Mouse (Mus musculus) heart, embryonic 12.5 days (tissue): ENCODE data around the gene Gbp2. TPM values are rescaled to one million over a fixed set of nuclear protein-coding genes. Genes with fewer than 3 reads are reported as not detected.
A peak's percentile ranks its signal among the peaks of the same experiment; 100 is the strongest.

Experiments
- ATAC-seq: fragments of 200-750 bp; cut with Nextera tagmentation; 2 replicates; pipeline ENCODE4 v1.8.0; 2017; ENCODE audit warnings: moderate TSS enrichment, moderate library complexity; ENCODE audit not compliant: insufficient number of reproducible peaks, low FRiP score
- H3K27ac ChIP-seq: fragments of 300-500 bp; sonication (generic); 2 replicates; pipeline ENCODE4 v1.5.1; 2016; ENCODE audit warnings: mild to moderate bottlenecking, moderate library complexity; ENCODE audit not compliant: poor library complexity, severe bottlenecking
- H3K27me3 ChIP-seq: fragments of 300-500 bp; sonication (generic); replicated peaks from 2 replicates; pipeline ENCODE4 v1.6.1; 2016; ENCODE audit warnings: mild to moderate bottlenecking, moderate library complexity
- H3K36me3 ChIP-seq: fragments of 300-500 bp; sonication (generic); 2 replicates; pipeline ENCODE4 v1.6.1; 2016; ENCODE audit warnings: mild to moderate bottlenecking, moderate library complexity
- H3K4me1 ChIP-seq: fragments of 300-500 bp; sonication (generic); replicated peaks from 2 replicates; pipeline ENCODE4 v1.6.1; 2016; ENCODE audit warnings: mild to moderate bottlenecking
- H3K4me2 ChIP-seq: fragments of 300-500 bp; sonication (generic); 2 replicates; pipeline ENCODE4 v1.6.1; 2016; ENCODE audit warnings: mild to moderate bottlenecking, moderate library complexity
- H3K4me3 ChIP-seq: fragments of 300-500 bp; sonication (generic); 2 replicates; pipeline ENCODE4 v1.5.1; 2016; ENCODE audit warnings: mild to moderate bottlenecking
- H3K9ac ChIP-seq: fragments of 300-500 bp; sonication (generic); 2 replicates; pipeline ENCODE4 v1.6.1; 2016; ENCODE audit warnings: mild to moderate bottlenecking, moderate library complexity
- H3K9me3 ChIP-seq: fragments of 300-500 bp; sonication (generic); replicated peaks from 2 replicates; pipeline ENCODE4 v1.6.1; 2016; ENCODE audit warnings: mild to moderate bottlenecking, moderate library complexity
- WGBS: fragments of 180-500 bp; shearing (Covaris S2); methylation state at CpG from one replicate; pipeline ENCODE4 v1.1.7; 2016; 5-methylcytosine and 5-hydroxymethylcytosine counted together
- polyA plus RNA-seq: library from polyadenylated mRNA; unstranded; fragments of >200 nt; fragmentation: Nextera tagmentation; extraction: Ambion mirVana; gene quantifications from 2 replicates; pipeline ENCODE4 v1.2.1, GENCODE M21; 2016

Gene Gbp2
- 0.67 and 1.0 TPM in 2 replicates for polyA plus RNA-seq

DNA sequence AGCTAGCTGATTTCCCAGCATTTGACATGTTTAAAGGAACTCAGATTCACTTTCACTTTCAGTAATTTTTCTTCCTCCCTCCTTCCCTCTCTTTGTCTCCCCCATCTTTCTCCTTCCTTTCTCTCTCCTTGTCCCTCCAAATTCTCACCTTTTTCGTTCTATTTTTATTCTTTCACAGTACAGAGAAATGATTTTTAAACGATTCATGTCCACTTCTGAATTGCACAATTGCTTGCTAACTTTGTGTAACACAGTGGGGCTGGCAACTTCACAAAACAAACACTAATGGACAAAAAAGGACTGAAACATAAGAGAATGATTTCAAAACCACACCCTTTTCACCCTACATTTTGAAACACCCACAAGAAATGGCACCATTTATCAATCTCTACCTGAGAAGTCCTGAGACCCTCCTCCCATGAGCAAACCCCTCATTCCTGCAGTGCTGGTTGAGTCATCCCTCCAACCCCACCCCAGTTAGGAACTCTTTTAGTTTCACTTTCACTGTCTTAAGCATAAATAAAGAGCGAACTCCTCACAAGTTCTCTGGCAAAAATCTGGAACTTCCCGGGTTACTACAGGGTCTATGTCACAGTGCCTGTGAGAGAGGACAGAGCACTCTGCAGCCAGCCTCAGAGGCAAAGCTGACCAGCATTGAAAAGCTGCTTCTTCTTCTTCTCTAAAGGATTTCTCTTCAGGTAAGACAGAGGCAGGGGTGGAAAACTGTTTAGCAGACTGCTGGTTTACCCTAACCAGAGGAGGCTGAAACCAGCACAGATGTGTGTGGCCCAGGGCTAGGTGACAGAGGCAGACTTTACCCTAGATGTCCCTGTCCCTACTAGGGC lies at the start of gene Gbp2:
Gene Gbp2 (plus strand): TSS at position 492 of the 845 bp plus-strand sequence.
- 0 out of 2 replicates have a peak, but pooled peaks have one; percentile 25 for ATAC-seq

DNA sequence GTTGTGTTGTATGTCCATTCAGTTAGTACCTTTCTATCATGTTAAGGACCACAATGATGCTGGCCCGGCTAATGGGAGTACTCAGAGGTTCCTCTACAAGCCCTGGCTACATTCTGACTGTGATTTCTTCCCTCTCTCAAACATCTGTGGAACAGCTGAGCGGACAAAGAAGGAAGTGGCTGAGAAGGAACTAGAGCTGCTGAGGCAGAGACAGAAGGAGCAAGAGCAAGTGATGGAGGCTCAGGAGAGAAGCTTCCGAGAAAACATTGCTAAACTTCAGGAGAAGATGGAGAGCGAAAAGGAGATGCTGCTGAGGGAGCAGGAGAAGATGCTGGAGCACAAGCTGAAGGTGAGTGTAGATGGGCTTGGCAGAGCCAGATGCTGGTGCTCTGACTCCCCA lies 49.7 kb upstream of the Gbp2 start:
- ATAC-seq: no peak
- H3K27ac ChIP-seq: no peak overlapping the region
- 80% methylated on average over 4 of the region's 4 CpGs for WGBS

More for the DNA sequence above, at the start of gene Gbp2:
- no peaks in the 10 kb centered on the region for H3K9me3 ChIP-seq
- peak within 1 kb of the TSS; percentile 48; the same call in 1 of the 2 replicates for H3K9ac ChIP-seq
- H3K4me3 ChIP-seq: peak within 1 kb of the TSS; percentile 35
- H3K27me3 ChIP-seq: no peaks in the 10 kb centered on the region
- H3K36me3 ChIP-seq: no peaks in the 10 kb centered on the region
- peak within 1 kb of the TSS; percentile 21; the same call in 1 of the 2 replicates for H3K27ac ChIP-seq
- 48% methylated on average over 4 of the region's 4 CpGs for WGBS
- peaks cover 13% of the 10 kb centered on the region; the same call in 1 of the 2 replicates for H3K4me1 ChIP-seq
- H3K4me2 ChIP-seq: peak within 1 kb of the TSS; percentile 56

DNA sequence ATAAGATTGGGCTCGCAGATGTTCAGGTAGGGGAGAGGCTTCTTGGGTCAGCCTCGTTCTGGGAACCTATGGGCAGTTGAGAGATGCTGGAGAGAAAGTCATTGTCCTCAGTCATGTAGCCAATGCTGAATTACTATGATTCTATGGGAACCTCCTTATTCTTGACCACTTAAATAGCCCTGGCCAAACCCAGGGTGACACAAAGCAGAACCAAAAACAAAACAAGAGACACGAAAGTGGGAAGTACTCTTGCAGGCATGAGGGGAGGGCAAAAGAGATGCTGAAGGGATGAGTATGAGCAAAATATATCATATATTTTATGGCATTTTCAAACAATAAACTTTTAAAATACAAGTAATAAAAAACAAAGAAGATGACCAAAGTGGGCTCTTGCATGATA lies 43.3 kb upstream of the Gbp2 start:
- H3K4me2 ChIP-seq: no peak overlapping the region
- no peak for ATAC-seq
- H3K27ac ChIP-seq: no peak overlapping the region
- H3K4me1 ChIP-seq: no peaks in the 10 kb centered on the region
- H3K36me3 ChIP-seq: no peaks in the 10 kb centered on the region
- no peak overlapping the region for H3K4me3 ChIP-seq
- no peaks in the 10 kb centered on the region for H3K9me3 ChIP-seq
- H3K27me3 ChIP-seq: no peaks in the 10 kb centered on the region
- no peak overlapping the region for H3K9ac ChIP-seq
- 69% methylated on average over 3 of the region's 3 CpGs for WGBS

More for the DNA sequence above, 49.7 kb upstream of the Gbp2 start:
- Histone ChIP-seq H3K4me1 (no peaks in the 10 kb centered on the region), H3K4me2 (no peak overlapping the region), H3K27me3 (no peaks in the 10 kb centered on the region), H3K9me3 (no peaks in the 10 kb centered on the region), H3K36me3 (no peaks in the 10 kb centered on the region), H3K4me3 (no peak overlapping the region), H3K9ac (no peak overlapping the region)

DNA sequence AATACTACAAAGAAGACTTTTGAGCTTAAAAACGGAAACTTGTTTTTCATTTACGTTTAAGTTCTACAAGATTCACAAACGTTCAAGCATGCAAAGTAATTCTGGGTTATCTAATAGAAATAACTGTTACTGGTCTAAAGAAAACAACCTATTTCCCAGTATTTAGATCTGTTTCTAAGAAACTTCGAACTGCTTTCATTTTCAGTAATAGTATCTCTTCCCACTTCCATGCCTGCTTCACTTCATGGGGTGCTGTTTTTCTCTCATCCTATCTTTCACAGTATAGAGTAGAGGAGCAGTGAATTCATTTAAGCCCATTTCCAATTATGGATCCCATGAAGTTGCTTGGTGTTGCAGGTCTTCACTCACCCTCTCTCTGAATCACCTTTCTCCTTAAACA lies 42.1 kb upstream of the Gbp2 start:
- Histone ChIP-seq H3K36me3 (no peaks in the 10 kb centered on the region), H3K9ac (no peak overlapping the region), H3K27me3 (no peaks in the 10 kb centered on the region), H3K27ac (no peak overlapping the region), H3K4me2 (no peak overlapping the region), H3K4me3 (no peak overlapping the region), H3K4me1 (no peaks in the 10 kb centered on the region), H3K9me3 (no peaks in the 10 kb centered on the region)
- WGBS: 76% methylated on average over 4 of the region's 4 CpGs
- ATAC-seq: no peak

DNA sequence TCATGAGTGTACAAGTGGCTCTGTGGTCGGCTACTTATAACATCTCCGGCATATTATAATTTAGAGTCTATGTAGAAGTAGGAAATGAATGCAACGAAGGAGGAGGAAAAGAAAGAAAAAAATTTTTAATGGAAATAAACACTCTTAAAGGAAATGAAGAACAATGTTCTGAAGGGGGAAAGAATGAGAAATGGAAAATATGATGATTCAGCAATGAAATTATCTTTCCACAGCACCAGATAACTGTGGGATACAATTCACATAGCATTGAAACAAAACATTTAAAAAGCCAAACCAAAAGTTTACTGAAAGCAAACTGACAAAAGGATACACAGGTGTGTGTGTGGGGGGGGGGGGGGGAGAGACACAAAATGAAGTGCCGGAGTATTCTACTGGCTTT lies 37.3 kb upstream of the Gbp2 start:
- no peaks in the 10 kb centered on the region for H3K27me3 ChIP-seq
- no peak for ATAC-seq
- H3K4me3 ChIP-seq: no peak overlapping the region
- no peaks in the 10 kb centered on the region for H3K9me3 ChIP-seq
- no peak overlapping the region for H3K9ac ChIP-seq
- no peaks in the 10 kb centered on the region for H3K4me1 ChIP-seq
- no peak overlapping the region for H3K4me2 ChIP-seq
- H3K27ac ChIP-seq: no peak overlapping the region
- WGBS: 77% methylated on average over 4 of the region's 4 CpGs
- H3K36me3 ChIP-seq: no peaks in the 10 kb centered on the region

DNA sequence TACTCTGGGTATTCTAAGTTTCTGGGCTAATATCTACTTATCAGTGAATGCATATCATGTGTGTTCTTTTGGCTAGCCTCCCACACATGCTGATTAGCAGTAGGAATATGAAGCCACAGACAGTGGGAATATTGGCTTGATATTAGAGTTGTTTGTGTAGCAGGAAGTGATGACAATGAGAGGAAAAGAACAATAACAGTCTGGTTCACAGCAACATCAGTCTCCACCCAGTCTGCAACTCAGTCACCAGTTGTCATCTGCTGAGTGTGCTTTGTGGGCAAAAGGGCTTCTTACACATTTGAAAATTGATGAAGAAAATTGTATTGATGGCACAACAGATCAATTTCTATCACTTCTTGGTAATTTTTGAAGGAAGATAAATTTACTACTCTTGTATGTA lies 33.0 kb upstream of the Gbp2 start:
- H3K9ac ChIP-seq: no peak overlapping the region
- no peak for ATAC-seq
- no peaks in the 10 kb centered on the region for H3K4me1 ChIP-seq
- H3K27me3 ChIP-seq: no peaks in the 10 kb centered on the region
- no peak overlapping the region for H3K4me2 ChIP-seq
- H3K4me3 ChIP-seq: no peak overlapping the region
- H3K36me3 ChIP-seq: no peaks in the 10 kb centered on the region
- H3K27ac ChIP-seq: no peak overlapping the region
- H3K9me3 ChIP-seq: no peaks in the 10 kb centered on the region

DNA sequence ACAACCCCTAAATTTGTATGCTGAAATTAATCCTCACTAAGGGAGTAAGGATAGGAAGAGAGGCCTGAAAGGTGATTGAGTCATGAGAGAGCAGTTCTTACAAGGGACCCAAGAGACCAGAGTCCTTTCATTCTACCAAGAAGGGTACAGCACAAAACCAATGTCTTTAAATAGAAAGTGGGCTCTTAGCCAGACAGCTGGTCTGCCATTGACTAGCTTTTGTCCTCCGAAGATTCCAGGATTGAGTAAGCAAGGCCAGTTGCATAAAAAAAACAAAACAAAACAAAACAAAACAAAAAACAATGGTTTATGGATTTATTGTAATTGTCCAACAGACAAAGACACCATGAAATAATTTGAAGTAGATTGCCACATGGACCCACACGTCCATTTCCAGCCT lies 31.5 kb upstream of the Gbp2 start:
- ATAC-seq: no peak
- H3K27ac ChIP-seq: no peak overlapping the region
- no peaks in the 10 kb centered on the region for H3K36me3 ChIP-seq
- no peaks in the 10 kb centered on the region for H3K27me3 ChIP-seq
- no peak overlapping the region for H3K4me2 ChIP-seq
- H3K9me3 ChIP-seq: no peaks in the 10 kb centered on the region
- H3K4me3 ChIP-seq: no peak overlapping the region
- 73% methylated on average over 2 of the region's 2 CpGs for WGBS
- H3K4me1 ChIP-seq: no peaks in the 10 kb centered on the region
- no peak overlapping the region for H3K9ac ChIP-seq

DNA sequence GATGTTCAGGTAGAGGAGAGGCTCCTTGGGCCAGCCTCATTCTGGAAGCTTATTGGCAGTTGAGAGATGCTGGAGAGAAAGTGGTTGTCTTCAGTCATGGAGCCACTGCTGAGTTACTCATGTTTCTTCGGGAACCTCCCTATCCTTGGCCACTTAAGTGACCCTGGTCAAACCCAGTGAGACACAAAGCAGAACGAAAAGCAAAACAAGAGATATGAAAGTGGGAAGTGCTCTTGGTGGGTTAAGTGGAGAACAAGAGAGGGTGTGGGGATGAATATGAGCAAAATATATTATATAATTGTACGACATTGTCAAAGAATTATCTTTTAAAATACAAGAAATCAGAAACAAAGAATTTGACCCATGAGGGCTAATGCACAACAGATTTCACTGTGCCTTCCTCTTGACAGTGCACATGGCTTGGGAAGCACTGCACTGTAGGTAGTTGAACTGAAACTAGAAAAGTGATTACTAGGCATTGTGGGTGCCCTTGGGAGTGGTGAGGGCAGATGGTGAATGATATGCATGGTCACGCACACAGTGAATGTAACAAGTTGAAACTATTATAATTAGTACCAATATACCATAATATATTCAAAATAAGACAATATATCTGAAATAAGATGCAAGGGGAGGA lies 29.9 kb upstream of the Gbp2 start:
- H3K4me2 ChIP-seq: no peak overlapping the region
- H3K4me1 ChIP-seq: no peaks in the 10 kb centered on the region
- no peaks in the 10 kb centered on the region for H3K36me3 ChIP-seq
- no peaks in the 10 kb centered on the region for H3K27me3 ChIP-seq
- no peak overlapping the region for H3K4me3 ChIP-seq
- no peaks in the 10 kb centered on the region for H3K9me3 ChIP-seq
- H3K27ac ChIP-seq: no peak overlapping the region
- WGBS: 72% methylated on average over 4 of the region's 4 CpGs
- H3K9ac ChIP-seq: no peak overlapping the region
- no peak for ATAC-seq

DNA sequence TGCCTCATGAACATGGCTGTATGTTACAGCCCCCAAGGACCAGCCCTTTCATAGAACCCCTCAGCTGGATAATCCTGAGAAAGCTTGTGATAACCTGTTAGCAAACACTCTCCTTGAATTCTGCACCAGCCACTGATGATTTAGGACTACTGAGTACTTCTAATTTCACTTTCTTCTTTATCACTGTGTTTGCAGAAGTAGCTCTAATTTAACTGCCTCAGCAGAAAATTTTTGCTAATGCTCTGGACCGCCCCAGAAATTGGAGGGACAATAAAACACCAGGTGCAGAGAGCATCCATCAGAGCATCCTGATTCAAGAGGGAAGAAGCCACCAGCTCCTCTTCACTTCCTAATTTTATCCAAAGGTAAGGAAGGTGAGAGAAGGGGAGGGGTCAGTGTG lies 25.9 kb upstream of the Gbp2 start, which contains the start of gene Gbp2b:
Gene Gbp2b (plus strand): TSS at position 301 of the 400 bp plus-strand sequence.
- Histone ChIP-seq H3K4me2 (no peak within 1 kb of the TSS), H3K9ac (no peak within 1 kb of the TSS), H3K4me1 (no peaks in the 10 kb centered on the region), H3K27me3 (no peaks in the 10 kb centered on the region), H3K36me3 (no peaks in the 10 kb centered on the region), H3K27ac (no peak within 1 kb of the TSS), H3K9me3 (no peaks in the 10 kb centered on the region), H3K4me3 (no peak within 1 kb of the TSS)
- ATAC-seq: no peak
- 87% methylated on average over 1 of the region's 1 CpGs for WGBS

DNA sequence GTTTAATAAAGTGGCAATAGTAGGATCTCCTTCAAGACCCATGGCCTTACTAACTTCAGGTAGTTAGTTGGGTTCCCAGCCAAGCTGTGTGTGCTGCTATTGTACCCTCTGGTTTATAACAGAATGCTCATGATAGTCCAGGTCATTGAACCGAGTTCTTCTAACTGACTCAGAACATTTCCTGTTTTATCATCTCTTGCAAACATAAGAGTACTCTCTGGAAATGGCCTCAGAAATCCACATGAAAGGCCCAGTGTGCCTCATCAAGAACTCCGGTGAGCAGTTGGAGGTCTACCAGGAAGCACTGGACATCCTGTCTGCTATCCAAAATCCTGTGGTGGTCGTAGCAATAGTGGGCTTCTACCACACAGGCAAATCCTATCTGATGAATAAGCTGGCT lies 22.5 kb upstream of the Gbp2 start:
- H3K36me3 ChIP-seq: no peaks in the 10 kb centered on the region
- no peak overlapping the region for H3K4me3 ChIP-seq
- WGBS: 57% methylated on average over 3 of the region's 3 CpGs
- H3K9ac ChIP-seq: no peak overlapping the region
- no peak for ATAC-seq
- no peaks in the 10 kb centered on the region for H3K27me3 ChIP-seq
- no peak overlapping the region for H3K4me2 ChIP-seq
- H3K27ac ChIP-seq: no peak overlapping the region
- H3K4me1 ChIP-seq: no peaks in the 10 kb centered on the region
- no peaks in the 10 kb centered on the region for H3K9me3 ChIP-seq

DNA sequence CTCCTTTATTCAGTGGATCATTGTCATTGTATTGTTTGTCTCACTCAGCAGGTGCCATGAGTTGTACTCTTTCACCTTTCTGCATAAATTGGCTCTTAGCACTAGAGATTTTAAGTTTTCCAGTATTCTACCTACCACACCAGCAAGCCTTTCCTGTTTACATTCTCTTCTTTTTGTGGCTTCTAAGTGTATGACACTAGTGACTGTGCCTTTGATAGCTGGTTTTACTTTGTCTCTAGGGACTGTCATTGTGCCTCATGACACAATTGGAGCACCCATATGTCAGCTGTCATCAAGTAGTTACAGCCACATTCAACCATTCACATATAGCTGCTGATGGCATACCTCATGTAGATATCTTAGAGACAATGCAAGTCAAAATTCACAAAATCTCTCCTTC lies 18.7 kb upstream of the Gbp2 start:
- no peak overlapping the region for H3K4me2 ChIP-seq

More for the DNA sequence above, 18.7 kb upstream of the Gbp2 start:
- no peak overlapping the region for H3K4me3 ChIP-seq
- no peak overlapping the region for H3K27ac ChIP-seq
- no peaks in the 10 kb centered on the region for H3K9me3 ChIP-seq
- H3K4me1 ChIP-seq: no peaks in the 10 kb centered on the region
- no peak for ATAC-seq
- H3K27me3 ChIP-seq: no peaks in the 10 kb centered on the region
- H3K9ac ChIP-seq: no peak overlapping the region
- no peaks in the 10 kb centered on the region for H3K36me3 ChIP-seq
